Mouse (Mus musculus) erythroblast, embryonic 14.5 days (primary cell): ENCODE data around the gene Rab30.

Experiments
- GATA1 ChIP-seq: IDR thresholded peaks from 2 replicates; pipeline ENCODE4 v1.6.1; 2012; ENCODE audit warnings: low read length, inconsistent platforms, mixed read lengths
- TAL1 ChIP-seq: IDR thresholded peaks from 3 replicates; pipeline ENCODE4 v1.6.1; 2012; ENCODE audit warnings: low read length, inconsistent platforms, mixed read lengths

DNA sequence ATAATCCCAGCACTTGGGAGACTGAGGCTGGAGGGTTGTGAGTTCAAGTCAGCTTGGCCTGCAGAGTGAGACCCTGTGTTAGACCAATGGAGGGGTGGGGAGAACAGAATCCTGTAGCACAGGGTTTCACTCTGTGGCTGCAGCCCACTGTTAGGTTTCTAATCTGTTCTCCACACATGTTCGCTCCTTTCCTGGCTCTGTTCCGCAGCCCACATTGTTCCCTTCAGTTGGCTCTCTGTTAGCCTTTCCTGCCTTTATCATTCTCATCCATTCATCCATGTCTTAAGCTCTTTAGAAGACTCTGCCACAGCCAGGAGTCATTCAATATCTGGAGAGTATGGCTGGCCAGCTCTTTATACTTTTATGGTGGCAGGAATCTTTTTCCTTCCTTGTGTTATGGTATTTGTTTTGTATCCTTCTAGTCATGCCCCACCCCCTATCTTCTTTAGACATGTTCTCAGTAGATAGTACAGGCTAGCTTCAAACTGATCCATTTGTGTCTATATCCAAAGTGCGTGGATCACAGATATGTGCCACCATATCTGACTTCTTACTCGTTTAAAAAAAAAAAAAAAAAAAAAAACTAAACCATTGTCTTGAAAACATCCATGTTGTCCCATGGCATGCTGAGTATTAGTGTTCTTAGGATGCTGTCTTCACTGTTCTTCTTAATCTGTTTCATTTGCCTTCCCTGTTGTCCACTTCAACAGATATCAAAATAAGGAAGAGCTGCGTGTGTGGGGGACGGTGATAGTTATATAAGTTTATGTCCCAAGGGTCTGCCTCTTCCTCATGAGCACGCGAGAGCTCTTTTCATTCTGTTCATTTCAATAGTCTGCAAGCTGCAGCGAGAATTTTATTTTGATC lies 142.7 kb downstream of the Rab30 start:
- TF ChIP-seq TAL1 (peak; percentile 56; the same call in 2 of the 3 replicates), GATA1 (peak; percentile 15; the same call in 1 of the 2 replicates)
